Comparison of ENCODE assay signal across 10 mouse cellular contexts in the genomic region with DNA sequence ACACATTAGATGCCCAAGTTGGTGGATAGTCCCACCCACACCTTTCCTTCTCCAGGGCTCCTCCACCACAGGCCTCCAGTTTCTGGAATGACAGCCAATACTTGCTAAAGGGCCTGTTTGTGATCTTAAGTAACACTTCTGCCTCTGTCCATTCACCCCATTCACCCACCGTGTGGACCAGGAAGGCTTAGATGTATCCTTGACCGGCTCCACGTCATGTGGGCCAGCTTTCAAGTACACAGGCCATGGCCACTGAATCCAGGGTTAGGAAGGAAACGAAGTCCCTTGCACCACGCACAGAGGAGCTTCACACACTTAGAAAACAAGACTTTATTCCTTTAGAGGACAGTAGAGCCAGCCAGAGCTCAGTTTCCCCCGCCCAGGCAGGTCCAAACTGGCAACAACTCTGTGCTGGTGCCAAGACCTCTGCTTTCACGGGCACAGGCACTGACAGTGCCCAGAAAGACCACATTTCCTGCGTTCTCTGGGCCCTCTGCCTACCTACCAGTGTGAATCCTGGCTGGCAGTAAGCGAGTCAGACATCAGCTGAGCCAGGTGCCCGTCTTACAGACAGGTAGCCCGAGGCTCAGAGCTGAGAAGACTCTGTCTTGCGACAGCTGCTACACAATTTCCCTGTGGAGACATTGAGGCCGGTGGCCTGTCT. TPM values are rescaled to one million over a fixed set of nuclear protein-coding genes. Genes with fewer than 3 reads are reported as not detected.
"Had no signal": no experiment of that assay in that cellular context is flagged by ENCODE, and none has a peak within 500 bp of the region (broad histone marks: within the 10 kb centered on the region; RNA-seq: fewer than 3 reads in every experiment).

No protein-coding gene starts in this region.

- DNase-seq: kidney, postnatal 14 days; kidney, postnatal 4 days; liver, embryonic 13.5 days; lung, adult 2 months; lung, postnatal 14 days; lung, postnatal 4 days; midbrain, embryonic 14.5 days; thymus, adult 18-20 months; thymus, postnatal 4 days had no signal

RNA-seq across cellular contexts. Expression of a gene that starts 10.0 kb away (rescaled TPM):
- total RNA-seq: megakaryocyte-erythroid progenitor cell, adult 5-6 weeks had no signal
